Mouse (Mus musculus) layer of hippocampus, adult 9-10 months (tissue): ENCODE data around the gene Olfr1427.
"Not testable (repeated sequence)": the region's sequence is repeated elsewhere in the genome, so short reads cannot be mapped to it uniquely, and the experiment has no call there.

ENCODE experiments used
- DNase-seq: peaks from one replicate; pipeline ENCODE4 v3.0.0; 2022; ENCODE audit warnings: low spot score

The Olfr1427 gene

GRCm38 (mm10) chr19:12103234-12103633 is at the start of gene Olfr1427:
Gene Olfr1427 (minus strand): TSS chr19:12103334.
- no peak for DNase-seq

DNA sequence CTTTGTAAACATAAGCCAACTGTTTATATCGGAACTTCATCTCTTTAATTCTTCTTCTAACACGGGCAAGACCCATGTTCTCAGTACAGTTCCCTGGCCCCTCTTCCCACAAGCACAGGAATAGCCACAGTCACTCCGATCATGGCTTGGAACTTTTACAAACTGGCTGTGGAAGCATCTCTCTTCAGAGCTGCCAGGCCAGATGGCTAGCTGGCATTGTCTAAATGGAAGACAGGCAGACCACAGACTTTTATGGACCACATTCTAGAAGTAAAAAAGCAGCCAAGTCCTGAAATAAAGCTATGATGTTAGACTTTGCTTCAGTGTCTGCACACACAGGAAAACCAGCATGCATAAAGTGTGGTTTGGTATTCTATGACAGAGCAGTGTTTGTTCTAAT is 42.3 kb upstream of the Olfr1427 start:
- DNase-seq = no peak

- DNase-seq = peak; percentile 67
Measured at GRCm38 (mm10) chr19:12143356-12143755, 40.2 kb upstream of the Olfr1427 start.

GRCm38 (mm10) chr19:12134289-12134688 is 31.2 kb upstream of the Olfr1427 start:
- peak; percentile 54 for DNase-seq

- DNase-seq = no peak
Measured at GRCm38 (mm10) chr19:12123103-12123502, 20.0 kb upstream of the Olfr1427 start, which contains the start of gene Olfr76. Gene Olfr76 (minus strand): TSS chr19:12123203.

DNA sequence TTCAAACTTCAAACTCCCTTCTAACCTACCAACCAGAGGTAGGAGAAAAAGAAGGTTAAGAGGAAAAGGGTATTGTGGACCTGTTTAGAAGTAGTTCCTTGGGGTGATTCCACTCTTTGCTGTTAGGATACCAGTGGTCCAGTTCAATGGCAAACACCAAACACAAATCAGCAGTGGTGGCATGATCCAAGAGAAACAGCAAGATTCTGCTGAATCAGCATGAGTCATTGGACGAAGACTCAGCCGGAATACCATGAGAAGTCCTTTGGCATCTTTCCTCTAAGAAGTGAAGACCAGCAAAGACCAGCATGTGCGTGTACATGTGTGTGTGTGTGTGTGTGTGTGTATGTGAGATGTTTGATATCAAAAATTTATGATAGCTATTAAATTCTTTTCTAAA is 13.3 kb upstream of the Olfr1427 start:
- no peak for DNase-seq

DNA sequence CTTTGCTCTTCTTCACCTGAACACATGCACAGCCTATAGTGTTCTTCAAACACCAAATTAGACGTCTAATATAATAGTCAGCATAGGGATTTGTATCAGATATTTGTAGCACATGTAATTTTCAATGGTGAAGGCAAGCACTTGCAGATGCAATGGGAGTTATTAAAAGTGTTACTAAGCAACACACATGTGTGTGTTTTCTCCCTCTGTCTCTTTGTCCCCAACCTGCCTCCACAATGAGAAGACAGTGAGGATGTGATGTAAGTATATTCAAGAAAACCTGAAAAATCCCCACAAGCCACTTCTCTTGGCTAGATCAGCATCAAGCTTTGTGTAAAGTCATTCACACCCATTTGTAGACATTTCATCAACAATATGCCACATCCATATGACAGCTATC is 12.7 kb upstream of the Olfr1427 start, which contains the start of gene Olfr1428:
Gene Olfr1428, minus strand, starts transcription at position 101 of the 400 bp plus-strand sequence.
- no peak for DNase-seq

DNA sequence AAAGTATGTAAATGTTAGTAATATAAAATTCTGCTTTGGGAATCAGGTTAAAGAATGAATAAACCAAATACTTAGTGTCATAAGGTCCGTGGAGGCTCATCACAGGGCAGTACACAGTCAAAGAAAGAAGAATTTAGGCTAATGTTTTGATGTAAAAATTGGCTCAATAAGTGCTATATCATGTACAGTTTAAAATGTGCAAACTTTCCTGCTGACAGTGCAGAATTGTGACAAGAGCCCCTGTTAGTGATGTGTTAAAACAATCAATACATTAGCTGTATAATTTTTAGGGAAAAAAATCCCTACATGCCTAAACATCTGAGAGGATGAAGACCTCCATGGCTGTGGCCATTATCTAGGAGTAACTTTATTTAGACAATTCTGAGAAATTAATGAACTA is 10.7 kb upstream of the Olfr1427 start:
- DNase-seq = no peak

DNA sequence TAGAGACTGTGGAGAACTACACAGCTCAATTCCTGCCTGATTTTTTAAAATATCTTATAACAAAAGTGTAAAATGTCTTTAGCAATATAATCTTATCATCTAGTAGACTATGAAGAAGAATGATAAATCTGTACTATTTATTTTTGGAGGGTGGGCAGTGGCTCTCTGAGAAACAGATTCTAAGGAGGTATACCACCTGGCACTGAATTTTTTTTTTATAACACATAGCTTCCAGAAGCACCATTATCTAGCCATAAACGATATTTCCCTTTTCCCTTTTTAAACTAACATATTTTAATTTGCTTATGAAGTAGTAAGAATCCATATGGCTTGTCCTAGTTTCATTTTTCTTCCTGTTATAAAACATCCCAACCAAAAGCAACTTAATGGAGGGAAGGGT is 1.4 kb upstream of the Olfr1427 start:
- no peak for DNase-seq

- no peak for DNase-seq
Measured at GRCm38 (mm10) chr19:12091913-12092312, 11.2 kb downstream of the Olfr1427 start, which contains the start of gene Olfr1426. Gene Olfr1426 (minus strand): TSS chr19:12092013.

- DNase-seq = not testable (repeated sequence)
Measured at GRCm38 (mm10) chr19:12077631-12078030, 25.5 kb downstream of the Olfr1427 start, which contains the start of gene Olfr1425. Gene Olfr1425 (minus strand): TSS chr19:12077731.

DNA sequence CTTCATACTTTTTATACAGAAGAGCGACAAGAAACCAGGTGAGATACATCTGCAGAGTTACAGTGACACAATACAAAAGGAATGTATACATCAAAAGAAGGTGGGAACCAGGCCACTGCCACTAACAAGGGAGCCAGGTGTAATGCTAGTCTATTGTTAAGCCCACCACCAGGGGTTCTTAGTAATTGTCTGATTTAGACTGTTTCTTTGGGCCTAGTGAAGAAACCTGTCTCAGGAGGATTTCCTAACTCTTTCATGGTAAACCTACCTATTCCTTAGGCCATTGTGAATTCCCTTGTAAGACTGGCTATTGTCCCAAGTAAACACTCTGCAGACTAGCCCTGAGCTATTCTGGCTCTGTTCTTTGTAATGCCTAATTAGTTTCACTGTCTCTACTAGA is 33.6 kb downstream of the Olfr1427 start:
- DNase-seq = not testable (repeated sequence)

DNA sequence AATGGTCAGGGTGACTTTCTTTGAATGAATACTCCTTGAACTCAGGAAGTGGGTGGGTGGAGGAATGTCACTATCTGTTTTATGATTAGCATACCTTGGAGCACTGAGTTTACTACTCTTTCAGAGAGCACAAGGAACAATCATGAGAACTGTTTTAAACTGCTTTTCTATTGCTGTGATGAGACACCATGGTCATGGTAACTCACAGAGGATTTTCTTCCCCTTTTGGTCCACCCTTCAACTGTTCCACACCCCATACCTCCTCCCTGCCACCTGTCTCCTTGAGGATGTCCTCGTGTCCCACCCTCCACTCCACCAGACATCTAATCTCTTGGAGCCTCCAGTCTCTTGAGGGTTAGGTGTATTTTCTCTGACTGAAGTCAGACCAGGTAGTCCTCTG is 35.3 kb downstream of the Olfr1427 start:
- not testable (repeated sequence) for DNase-seq

- DNase-seq = not testable (repeated sequence)
Measured at GRCm38 (mm10) chr19:12062582-12062981, 40.6 kb downstream of the Olfr1427 start, which contains the start of gene Olfr1424. Gene Olfr1424 (minus strand): TSS chr19:12062682.
